Mouse (Mus musculus): ENCODE measurements around the gene Bik. TPM values are rescaled to one million over a fixed set of nuclear protein-coding genes. Genes with fewer than 3 reads are reported as not detected.

Bik gene
- total RNA-seq, 2 experiments from 2014 or later, result not detected

GRCm38 (mm10) chr15:83582931-83583330, 56.3 kb downstream of the Bik start:
- no peak for DNase-seq (ENCODE audit: low spot score in 2 of 2)

GRCm38 (mm10) chr15:83583419-83584156, 56.9 kb downstream of the Bik start:
- no peak for DNase-seq (ENCODE audit: low spot score in 2 of 2)

GRCm38 (mm10) chr15:83584741-83585220, 58.1 kb downstream of the Bik start:
- DNase-seq (ENCODE audit: low spot score in 2 of 2), result no peak

GRCm38 (mm10) chr15:83590841-83591240, 64.2 kb downstream of the Bik start:
- DNase-seq (ENCODE audit: low spot score in 2 of 2), result no peak

GRCm38 (mm10) chr15:83591758-83592157, 65.1 kb downstream of the Bik start:
- no peak for DNase-seq (ENCODE audit: low spot score in 2 of 2)

- no peak for DNase-seq (ENCODE audit: low spot score in 2 of 2)
These were observed 65.9 kb downstream of the Bik start for GRCm38 (mm10) chr15:83592260-83593188.

- no peak for DNase-seq (ENCODE audit: low spot score in 2 of 2)
These were observed 66.5 kb downstream of the Bik start for GRCm38 (mm10) chr15:83593189-83593585.

GRCm38 (mm10) chr15:83593702-83594512, 67.2 kb downstream of the Bik start:
- no peak for DNase-seq (ENCODE audit: low spot score in 2 of 2)

Small RNAs within 50 kb of the gene (microRNA-seq; reads per million reads assigned to microRNA genes)
- 0 reads per million in 2 experiments for gene Gm24575

Other genes with a start within 250 kb of the Bik start
- gene Arfgap3, start 176.6 kb upstream of the Bik start, total RNA-seq (2021), result 10 to 100 TPM; 21.6 to 23.0 TPM
- gene Pacsin2, start 62.3 kb upstream of the Bik start, total RNA-seq (2021), result 100 to 1,000 TPM; 105 to 116 TPM
- 10 to 100 TPM; 53.3 to 53.9 TPM for gene Ttll1, start 16.0 kb upstream of the Bik start, total RNA-seq (2021)
- gene Tspo, start 36.7 kb downstream of the Bik start, total RNA-seq (2021), result 10 to 100 TPM in 1 of 2 experiments, 1 to 10 TPM in 1; 7.9 to 10.6 TPM
- 10 to 100 TPM; 17.9 to 26.0 TPM for gene Mcat, start 36.9 kb downstream of the Bik start, total RNA-seq (2021)
- gene Ttll12, start 68.3 kb downstream of the Bik start, total RNA-seq (2021), result 10 to 100 TPM; 11.2 to 12.4 TPM
- 10 to 100 TPM; 51.8 to 67.1 TPM for gene Scube1, start 198.2 kb downstream of the Bik start, total RNA-seq (2021)